Mouse (Mus musculus): ENCODE results near the gene Pclo. TPM values are rescaled to one million over a fixed set of nuclear protein-coding genes. Genes with fewer than 3 reads are reported as not detected.
"Not testable (repeated sequence)": the region's sequence is repeated elsewhere in the genome, so short reads cannot be mapped to it uniquely, and the experiment has no call there.

The Pclo gene
- polyA plus RNA-seq, 1 experiment from 2014 or later = 0.23 TPM

DNA sequence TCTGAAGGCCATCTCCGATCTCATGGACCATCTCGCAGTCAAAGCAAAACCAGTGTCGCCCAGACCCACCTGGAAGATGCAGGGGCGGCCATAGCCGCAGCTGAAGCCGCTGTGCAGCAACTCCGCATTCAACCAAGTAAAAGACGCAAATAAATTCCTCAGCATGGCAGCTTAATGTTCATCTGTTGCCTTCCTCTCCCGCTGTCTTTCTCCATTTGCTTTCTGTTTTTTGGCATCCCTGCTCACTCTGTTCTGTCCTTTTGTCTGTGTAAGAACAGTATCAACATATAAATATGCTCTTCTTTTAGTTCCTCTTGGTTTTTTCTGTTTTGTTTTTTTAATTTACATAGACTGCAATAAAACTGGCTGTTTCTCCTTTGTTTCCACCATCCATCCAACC lies 279.2 kb downstream of the Pclo start:
- Histone ChIP-seq H3K27me3 (replicated peaks; ENCODE audit: control insufficient read depth, insufficient read depth, low read length) (no peaks in the 10 kb centered on the region), H3K36me3 (ENCODE audit: control insufficient read depth, insufficient read depth) (no peaks in the 10 kb centered on the region), H3K4me1 (replicated peaks; ENCODE audit: control insufficient read depth, insufficient read depth, low read length) (no peaks in the 10 kb centered on the region), H3K4me2 (replicated peaks; ENCODE audit: low read depth) (no peak overlapping the region), H3K9me3 (ENCODE audit: control insufficient read depth) (no peaks in the 10 kb centered on the region), H3K27ac (ENCODE audit: low read depth, low read length) (no peak overlapping the region), H3K4me3 (ENCODE audit: low read depth, low read length) (no peak overlapping the region), H3K9ac (ENCODE audit: low read depth, low read length) (no peak overlapping the region)
- no peak for TF ChIP-seq CTCF (IDR thresholded peaks at IDR 0.05; ENCODE audit: low read depth)
- ATAC-seq = no peak
- 90% methylated on average over 9 of the region's 9 CpGs for WGBS

- Histone ChIP-seq H3K4me1 (replicated peaks; ENCODE audit: control insufficient read depth, insufficient read depth, low read length) (no peaks in the 10 kb centered on the region), H3K27me3 (replicated peaks; ENCODE audit: control insufficient read depth, insufficient read depth, low read length) (no peaks in the 10 kb centered on the region), H3K27ac (ENCODE audit: low read depth, low read length) (no peak overlapping the region), H3K9ac (ENCODE audit: low read depth, low read length) (no peak overlapping the region), H3K36me3 (ENCODE audit: control insufficient read depth, insufficient read depth) (no peaks in the 10 kb centered on the region), H3K4me3 (ENCODE audit: low read depth, low read length) (no peak overlapping the region), H3K4me2 (replicated peaks; ENCODE audit: low read depth) (no peak overlapping the region), H3K9me3 (ENCODE audit: control insufficient read depth) (no peaks in the 10 kb centered on the region)
- ATAC-seq = peak; percentile 51; the same call in 1 of the 2 replicates
- peak; percentile 72 for TF ChIP-seq CTCF (IDR thresholded peaks at IDR 0.05; ENCODE audit: low read depth)
- 6% methylated on average over 6 of the region's 6 CpGs for WGBS
These were observed 292.4 kb downstream of the Pclo start for GRCm38 (mm10) chr5:14807136-14807535.

DNA sequence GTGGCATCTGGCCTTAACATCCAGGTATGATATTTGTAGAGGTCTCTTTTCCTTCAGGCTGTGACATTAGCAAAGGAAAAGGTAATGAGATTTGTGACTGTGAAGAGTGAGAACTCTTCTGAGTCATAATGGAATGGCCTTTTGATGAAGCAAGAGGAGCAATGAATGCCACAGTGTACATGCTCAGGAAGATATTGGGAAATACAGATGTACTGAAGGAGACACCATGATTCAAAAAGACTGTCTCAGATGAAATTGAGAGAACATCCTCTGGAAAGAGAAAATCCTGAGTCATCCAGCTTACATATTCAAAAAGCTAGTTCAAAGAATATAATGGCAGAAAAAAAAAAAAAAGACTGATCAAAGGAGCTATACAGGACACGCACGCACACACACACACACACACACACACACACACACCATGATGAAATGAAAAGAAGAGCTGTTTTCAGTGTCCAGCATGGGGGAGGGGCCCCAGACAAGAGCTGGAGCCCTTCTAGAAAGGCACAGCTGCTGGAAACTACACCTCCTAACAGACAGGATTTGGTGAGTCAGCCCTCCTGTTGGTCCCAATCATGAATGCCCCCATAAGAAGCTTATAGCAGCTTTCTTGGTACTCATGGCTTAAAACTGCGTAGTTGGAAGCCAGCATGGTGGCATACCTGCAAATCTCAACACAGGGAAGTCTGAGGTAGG lies 318.6 kb downstream of the Pclo start:
- H3K4me2 ChIP-seq (replicated peaks; ENCODE audit: low read depth) = no peak overlapping the region
- H3K4me3 ChIP-seq (ENCODE audit: low read depth, low read length) = no peak overlapping the region
- no peak for ATAC-seq
- WGBS = 85% methylated on average over 3 of the region's 3 CpGs
- no peak overlapping the region for H3K27ac ChIP-seq (ENCODE audit: low read depth, low read length)
- H3K9ac ChIP-seq (ENCODE audit: low read depth, low read length) = no peak overlapping the region
- H3K36me3 ChIP-seq (ENCODE audit: control insufficient read depth, insufficient read depth) = no peaks in the 10 kb centered on the region
- no peaks in the 10 kb centered on the region for H3K4me1 ChIP-seq (replicated peaks; ENCODE audit: control insufficient read depth, insufficient read depth, low read length)
- H3K9me3 ChIP-seq (ENCODE audit: control insufficient read depth) = no peaks in the 10 kb centered on the region
- TF ChIP-seq CTCF (IDR thresholded peaks at IDR 0.05; ENCODE audit: low read depth) = no peak
- no peaks in the 10 kb centered on the region for H3K27me3 ChIP-seq (replicated peaks; ENCODE audit: control insufficient read depth, insufficient read depth, low read length)

DNA sequence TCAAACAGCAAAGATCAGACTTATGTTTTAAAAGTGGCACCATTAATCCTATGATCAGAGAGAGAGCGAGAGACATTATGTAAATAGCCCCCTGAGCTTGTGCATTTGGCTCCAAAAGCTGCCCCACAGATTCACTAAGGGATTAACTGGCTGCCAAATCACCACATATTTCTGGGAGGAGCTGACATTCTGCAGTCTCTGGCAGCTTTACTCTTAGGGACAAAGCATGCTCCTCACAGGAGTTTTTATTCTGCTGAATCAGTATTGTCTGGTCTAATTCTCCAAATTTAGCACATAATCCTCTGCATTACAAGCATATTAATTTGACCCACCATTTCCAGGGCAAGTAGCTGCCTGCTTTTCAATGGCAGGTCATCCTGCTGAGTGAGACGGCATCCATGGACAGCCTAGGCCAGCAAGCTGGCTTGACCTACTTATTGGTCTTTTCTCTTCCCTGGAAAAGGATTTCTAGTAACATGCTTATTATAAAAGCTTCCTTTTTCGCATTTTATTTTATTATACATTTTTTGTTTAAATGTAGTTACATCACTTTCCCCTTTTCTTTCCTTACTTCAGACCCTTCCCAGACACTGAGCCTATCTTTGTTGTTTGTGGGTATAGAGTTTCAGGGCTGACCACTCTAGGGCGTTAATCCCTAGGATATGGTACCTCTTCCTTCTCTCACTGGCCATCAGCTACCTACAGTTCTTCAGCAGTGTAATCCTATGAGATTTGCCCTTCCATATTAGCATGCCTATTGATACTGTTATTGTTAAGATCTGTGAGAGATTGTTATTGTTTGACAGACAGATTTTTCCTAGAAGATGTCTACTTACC lies 319.7 kb downstream of the Pclo start:
- Histone ChIP-seq H3K27ac (ENCODE audit: low read depth, low read length) (no peak overlapping the region), H3K4me1 (replicated peaks; ENCODE audit: control insufficient read depth, insufficient read depth, low read length) (no peaks in the 10 kb centered on the region), H3K36me3 (ENCODE audit: control insufficient read depth, insufficient read depth) (no peaks in the 10 kb centered on the region), H3K27me3 (replicated peaks; ENCODE audit: control insufficient read depth, insufficient read depth, low read length) (no peaks in the 10 kb centered on the region), H3K4me2 (replicated peaks; ENCODE audit: low read depth) (no peak overlapping the region), H3K4me3 (ENCODE audit: low read depth, low read length) (no peak overlapping the region), H3K9ac (ENCODE audit: low read depth, low read length) (no peak overlapping the region), H3K9me3 (ENCODE audit: control insufficient read depth) (no peaks in the 10 kb centered on the region)
- ATAC-seq = no peak
- WGBS = 65% methylated on average over 4 of the region's 4 CpGs
- TF ChIP-seq CTCF (IDR thresholded peaks at IDR 0.05; ENCODE audit: low read depth) = no peak

DNA sequence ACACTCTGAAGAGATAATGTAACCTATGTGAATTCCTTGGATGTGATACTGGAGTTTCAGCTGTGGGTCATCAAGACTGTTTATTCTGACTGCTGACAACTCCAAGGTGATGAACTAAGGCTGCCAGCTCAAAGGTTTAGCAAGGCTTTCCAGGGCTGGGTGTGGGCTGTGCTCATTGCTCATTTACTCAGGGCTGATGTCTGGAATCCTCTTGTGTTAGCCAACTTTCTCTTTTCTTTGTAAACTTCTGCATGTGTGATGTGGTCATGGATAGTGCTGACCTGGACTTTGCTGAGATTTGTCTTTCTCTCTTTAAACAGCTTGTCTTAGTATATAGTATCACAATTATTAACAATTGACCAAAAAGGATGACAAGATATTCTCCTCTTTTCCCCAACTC lies 338.9 kb downstream of the Pclo start:
- Histone ChIP-seq H3K27me3 (replicated peaks; ENCODE audit: control insufficient read depth, insufficient read depth, low read length) (no peaks in the 10 kb centered on the region), H3K4me1 (replicated peaks; ENCODE audit: control insufficient read depth, insufficient read depth, low read length) (no peaks in the 10 kb centered on the region), H3K9me3 (ENCODE audit: control insufficient read depth) (no peaks in the 10 kb centered on the region), H3K27ac (ENCODE audit: low read depth, low read length) (no peak overlapping the region), H3K9ac (ENCODE audit: low read depth, low read length) (no peak overlapping the region), H3K4me2 (replicated peaks; ENCODE audit: low read depth) (no peak overlapping the region), H3K36me3 (ENCODE audit: control insufficient read depth, insufficient read depth) (no peaks in the 10 kb centered on the region), H3K4me3 (ENCODE audit: low read depth, low read length) (no peak overlapping the region)
- no peak for ATAC-seq
- no peak for TF ChIP-seq CTCF (IDR thresholded peaks at IDR 0.05; ENCODE audit: low read depth)

DNA sequence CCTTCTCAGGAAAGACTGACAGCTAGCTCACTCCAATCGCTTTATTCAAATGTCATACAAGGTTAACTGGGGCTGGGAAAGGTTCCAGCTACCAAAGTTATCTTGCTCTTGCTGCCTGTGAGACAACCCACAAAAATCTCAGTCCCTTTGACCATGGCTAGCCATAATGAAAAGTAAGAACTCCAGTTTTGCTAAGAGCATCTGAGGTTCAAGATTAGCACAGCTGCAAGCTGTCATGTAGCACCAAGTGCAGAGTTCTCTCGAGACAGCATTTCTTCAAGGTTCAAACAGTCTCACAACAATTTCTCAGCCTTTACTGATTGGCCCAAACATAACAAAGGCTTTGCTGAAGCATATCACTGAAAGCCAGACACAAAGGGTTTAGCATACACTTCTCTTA lies 370.6 kb downstream of the Pclo start:
- H3K4me1 ChIP-seq (replicated peaks; ENCODE audit: control insufficient read depth, insufficient read depth, low read length); H3K4me3 ChIP-seq (ENCODE audit: low read depth, low read length); H3K27ac ChIP-seq (ENCODE audit: low read depth, low read length); ATAC-seq; H3K9ac ChIP-seq (ENCODE audit: low read depth, low read length); H3K4me2 ChIP-seq (replicated peaks; ENCODE audit: low read depth); H3K9me3 ChIP-seq (ENCODE audit: control insufficient read depth); H3K27me3 ChIP-seq (replicated peaks; ENCODE audit: control insufficient read depth, insufficient read depth, low read length); H3K36me3 ChIP-seq (ENCODE audit: control insufficient read depth, insufficient read depth): not testable (repeated sequence)
- WGBS = 61% methylated on average over 2 of the region's 2 CpGs

All from intestine, postnatal 0 days (tissue).